Mouse (Mus musculus) monocyte, adult 2 months (primary cell): ENCODE measurements around the gene Wfdc9.
"Not testable (repeated sequence)": the region's sequence is repeated elsewhere in the genome, so short reads cannot be mapped to it uniquely, and the experiment has no call there.

Experiments used
- DNase-seq, 2 experiments: peaks; one replicate each; pipeline ENCODE4 v3.0.0; 2022; ENCODE audit warnings: low spot score in 2 of 2, low read depth in 1 of 2

Gene Wfdc9

GRCm38 (mm10) chr2:164621775-164622174 lies 34.6 kb downstream of the Wfdc9 start:
- no peak for DNase-seq

DNA sequence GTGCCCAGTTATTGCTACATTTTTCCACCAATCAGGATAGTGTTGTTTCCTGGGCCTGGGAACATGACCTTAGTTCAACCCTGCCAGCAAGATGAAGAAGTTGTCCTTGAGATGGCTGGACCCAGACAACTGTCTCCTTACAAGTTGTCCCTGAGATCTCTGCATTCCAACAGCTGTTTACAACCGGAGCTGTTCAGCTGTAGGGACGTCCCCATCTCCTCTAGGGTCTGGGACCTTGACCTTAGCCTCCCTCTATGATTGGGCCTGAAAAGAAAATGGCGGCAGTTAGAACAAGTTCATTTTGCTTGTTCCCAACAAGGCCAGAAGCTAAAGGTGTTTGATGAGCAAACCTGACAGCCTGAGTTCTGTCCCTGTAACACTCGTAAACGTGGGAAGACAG lies 37.3 kb downstream of the Wfdc9 start:
- DNase-seq = no peak

DNA sequence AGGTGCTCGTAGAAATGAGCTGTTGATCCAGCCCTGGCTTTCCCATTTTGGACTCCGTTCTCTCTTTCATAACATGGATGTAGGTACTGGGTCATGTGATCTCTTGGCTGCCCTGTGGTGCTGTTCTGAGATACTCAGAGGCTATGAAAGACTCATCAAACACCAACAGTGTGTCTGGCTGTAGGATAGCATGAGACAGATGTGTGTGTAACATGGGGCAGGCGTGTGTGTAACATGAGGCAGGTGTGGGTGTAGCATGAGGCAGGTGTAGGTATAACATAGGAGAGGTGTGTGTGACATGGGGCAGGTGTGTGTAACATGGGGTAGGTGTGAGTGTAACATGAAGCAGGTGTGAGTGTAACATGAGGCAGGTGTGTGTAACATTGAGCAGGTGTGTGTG lies 41.0 kb downstream of the Wfdc9 start:
- DNase-seq = no peak

GRCm38 (mm10) chr2:164613471-164613870 lies 42.9 kb downstream of the Wfdc9 start, which contains the start of the genes Wfdc6b and Wfdc8:
Gene Wfdc6b, plus strand, starts transcription at chr2:164613522.
Gene Wfdc8, minus strand, starts transcription at chr2:164613626.
- DNase-seq = not testable (repeated sequence)

DNA sequence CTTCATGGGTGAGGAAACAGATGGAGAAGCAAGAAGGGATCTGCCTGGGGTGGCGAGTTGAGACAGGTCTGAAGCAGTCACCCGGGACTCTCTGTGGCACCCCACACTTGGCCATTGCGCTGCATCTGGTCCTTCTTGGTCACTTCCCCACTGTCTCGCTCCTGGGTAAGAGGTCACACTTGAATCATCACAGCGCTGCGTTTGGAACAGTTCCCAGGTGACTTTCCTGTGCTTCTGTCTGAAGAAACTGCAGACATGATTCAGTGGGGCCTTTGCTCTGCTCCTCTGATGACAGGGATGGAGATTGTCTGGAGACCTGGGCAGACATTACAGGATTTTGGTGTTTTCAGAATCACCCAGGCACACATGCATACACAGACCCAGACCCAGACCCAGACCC lies 47.6 kb downstream of the Wfdc9 start:
- DNase-seq = no peak

- no peak for DNase-seq
These were observed 52.0 kb downstream of the Wfdc9 start for GRCm38 (mm10) chr2:164604411-164604810.

GRCm38 (mm10) chr2:164603482-164603881 lies 52.9 kb downstream of the Wfdc9 start:
- DNase-seq = no peak

DNA sequence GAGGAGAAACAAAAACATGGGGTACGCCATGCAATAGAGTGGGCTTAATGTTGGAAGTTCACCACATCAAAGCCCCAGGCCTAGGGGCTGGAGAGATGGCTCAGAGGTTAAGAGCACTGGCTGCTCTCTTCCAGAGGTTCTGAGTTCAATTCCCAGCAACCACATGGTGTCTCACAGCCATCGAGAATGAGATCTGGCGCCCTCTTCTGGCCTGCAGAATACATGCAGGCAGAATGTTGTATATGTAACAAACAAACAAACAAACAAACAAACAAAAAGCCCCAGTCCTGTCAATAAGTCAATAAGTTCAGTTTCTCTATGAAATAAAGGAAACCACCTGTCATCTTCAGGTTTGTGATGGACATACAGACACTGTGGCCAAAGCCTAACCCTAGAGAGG lies 56.2 kb downstream of the Wfdc9 start:
- no peak for DNase-seq
